ENCODE assay signal across 11 mouse cellular contexts in genomic region chr5:147574517-147574916, GRCm38 (mm10).
A peak's percentile ranks its signal among the peaks of the same experiment; 100 is the strongest.
DNase-seq lines count a peak whose midpoint lies in the region; ATAC-seq and TF ChIP-seq lines count a peak whose summit lies in the region.
"Had no signal": no experiment of that assay in that cellular context is flagged by ENCODE, and none has a peak within 500 bp of the region (broad histone marks: within the 10 kb centered on the region; RNA-seq: fewer than 3 reads in every experiment).

No protein-coding gene starts in this region.

- H3K27ac ChIP-seq in heart, embryonic 10.5 days, result no peak overlapping the region
- no peak overlapping the region for H3K27ac ChIP-seq in kidney, embryonic 16.5 days (ENCODE audit: low read length)
- H3K27ac ChIP-seq in midbrain, embryonic 13.5 days, result no peak overlapping the region
- H3K27ac ChIP-seq: heart, embryonic 13.5 days; macrophage had no signal

- no peak overlapping the region for H3K4me2 ChIP-seq in kidney, embryonic 16.5 days (replicated peaks; ENCODE audit: low read depth, low read length)
- H3K4me2 ChIP-seq in midbrain, embryonic 13.5 days (replicated peaks), result no peak overlapping the region
- H3K4me2 ChIP-seq: heart, embryonic 13.5 days had no signal

- 0 out of 2 replicates have a peak, but pooled peaks cover 5% of the 10 kb centered on the region for H3K36me3 ChIP-seq in heart, embryonic 10.5 days
- H3K36me3 ChIP-seq in kidney, embryonic 16.5 days (ENCODE audit: insufficient read depth, low read length), result no peaks in the 10 kb centered on the region
- H3K36me3 ChIP-seq in midbrain, embryonic 13.5 days, result no peaks in the 10 kb centered on the region
- H3K36me3 ChIP-seq: heart, embryonic 13.5 days had no signal

- DNase-seq in lung, adult 18-20 months, result peak; percentile 50 to 54
- DNase-seq in lung, adult 2 months, result no peak
- DNase-seq in heart, embryonic 10.5 days (ENCODE audit: low spot score), result peak; percentile 88
- peak; percentile 46 to 73 for DNase-seq in lung, postnatal 4 days
- no peak for DNase-seq in gastrocnemius, postnatal 4 days (ENCODE audit: low spot score in 2 of 2)
- DNase-seq in c-Kit-positive CD71-positive TER-119-positive erythroid progenitor cells, embryonic 14.5 days (ENCODE audit: low spot score), result no peak

- no peak overlapping the region for H3K9ac ChIP-seq in kidney, embryonic 16.5 days (replicated peaks; ENCODE audit: low read length)
- H3K9ac ChIP-seq in midbrain, embryonic 13.5 days (replicated peaks), result no peak overlapping the region
- H3K9ac ChIP-seq: heart, embryonic 13.5 days had no signal

- no peaks in the 10 kb centered on the region for H3K9me3 ChIP-seq in heart, embryonic 10.5 days
- H3K9me3 ChIP-seq in kidney, embryonic 16.5 days (ENCODE audit: low read length), result no peaks in the 10 kb centered on the region
- no peaks in the 10 kb centered on the region for H3K9me3 ChIP-seq in midbrain, embryonic 13.5 days
- H3K9me3 ChIP-seq: heart, embryonic 13.5 days had no signal

- 39% methylated on average over 8 of the region's 8 CpGs for WGBS in lung, adult 2 months
- 37% methylated on average over 8 of the region's 8 CpGs for WGBS in heart, embryonic 10.5 days
- 55% methylated on average over 8 of the region's 8 CpGs for WGBS in kidney, embryonic 16.5 days
- WGBS in midbrain, embryonic 13.5 days, result 59% methylated on average over 8 of the region's 8 CpGs

- ATAC-seq in kidney, embryonic 16.5 days (ENCODE audit: low FRiP score, low TSS enrichment), result peak; percentile 61
- ATAC-seq in midbrain, embryonic 13.5 days, result no peak
- ATAC-seq: activated CD4-positive, CD25-positive, alpha-beta regulatory T cell, adult 4 months had no signal

- no peak overlapping the region for H3K4me3 ChIP-seq in lung, adult 2 months (replicated peaks; ENCODE audit: extremely low read depth, low read depth, low read length)
- H3K4me3 ChIP-seq in heart, embryonic 10.5 days, result no peak overlapping the region
- no peak overlapping the region for H3K4me3 ChIP-seq in kidney, embryonic 16.5 days (ENCODE audit: low read length)
- no peak overlapping the region for H3K4me3 ChIP-seq in midbrain, embryonic 13.5 days (replicated peaks)
- H3K4me3 ChIP-seq: heart, embryonic 13.5 days had no signal

- TF ChIP-seq CTCF in lung, adult 2 months (IDR thresholded peaks at IDR 0.05; ENCODE audit: insufficient read depth, low read length), result no peak

- no peak for TF ChIP-seq POLR2A in lung, adult 2 months (IDR thresholded peaks at IDR 0.05; ENCODE audit: borderline replicate concordance, extremely low read depth, low read depth, low read length)

- H3K27me3 ChIP-seq in heart, embryonic 10.5 days (ENCODE audit: insufficient read depth, poor library complexity, severe bottlenecking), result no peaks in the 10 kb centered on the region; the same call in 1 of the 2 replicates
- no peaks in the 10 kb centered on the region for H3K27me3 ChIP-seq in kidney, embryonic 16.5 days (ENCODE audit: insufficient read depth, low read length)
- no peaks in the 10 kb centered on the region for H3K27me3 ChIP-seq in midbrain, embryonic 13.5 days
- H3K27me3 ChIP-seq: heart, embryonic 13.5 days had no signal

- 0 out of 2 replicates have a peak, but pooled peaks cover 2% of the 10 kb centered on the region for H3K4me1 ChIP-seq in lung, adult 2 months (ENCODE audit: control insufficient read depth, insufficient read depth, low read length)
- H3K4me1 ChIP-seq in heart, embryonic 10.5 days, result peaks cover 11% of the 10 kb centered on the region
- no peaks in the 10 kb centered on the region for H3K4me1 ChIP-seq in kidney, embryonic 16.5 days (ENCODE audit: insufficient read depth, low read length)
- H3K4me1 ChIP-seq in midbrain, embryonic 13.5 days (replicated peaks), result no peaks in the 10 kb centered on the region

Comparison
In these comparisons a context has a peak if more than half of its experiments do, and no peak if none do; other contexts are left out.
1. DNase-seq: peak in lung, adult 18-20 months (2 of 2), heart, embryonic 10.5 days (single experiment) and lung, postnatal 4 days (2 of 2); none in lung, adult 2 months (single experiment), gastrocnemius, postnatal 4 days (0 of 2) and c-Kit-positive CD71-positive TER-119-positive erythroid progenitor cells, embryonic 14.5 days (single experiment).